Mouse (Mus musculus): Measurements from ENCODE around the gene 1190002N15Rik.
A peak's percentile ranks its signal among the peaks of the same experiment; 100 is the strongest.

Gene 1190002N15Rik

GRCm38 (mm10) chr9:94529987-94530386 lies 7.9 kb downstream of the 1190002N15Rik start:
- DNase-seq (ENCODE audit: low spot score), result no peak

DNA sequence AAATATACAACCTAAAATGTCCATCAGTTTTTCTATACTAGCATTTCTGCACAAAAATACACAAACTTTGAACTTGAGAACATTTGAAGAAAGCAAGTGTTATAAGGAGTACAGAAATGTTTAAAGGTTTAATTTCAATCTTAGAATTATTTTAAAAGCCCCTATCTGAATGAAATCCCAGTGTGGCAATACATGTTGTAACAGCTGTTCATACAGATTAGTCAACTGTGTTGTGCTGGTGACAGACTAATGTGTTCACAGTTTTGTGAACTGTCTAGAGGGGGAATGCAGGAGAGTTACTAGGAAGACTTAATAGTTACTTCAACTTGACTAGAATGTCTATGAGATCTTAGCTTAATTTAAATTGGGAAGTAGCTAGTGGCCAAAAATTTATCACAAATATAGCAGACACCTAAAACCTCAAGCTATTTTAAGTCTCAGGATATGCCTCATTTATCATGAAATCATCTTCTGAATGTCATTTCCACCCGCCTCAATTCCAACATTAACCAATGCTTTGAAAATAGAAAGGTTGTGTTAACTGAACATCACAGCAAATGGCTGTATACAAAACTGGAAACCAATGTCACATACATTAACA lies 8.6 kb downstream of the 1190002N15Rik start:
- no peak for DNase-seq (ENCODE audit: low spot score)

GRCm38 (mm10) chr9:94526473-94526872 lies 11.4 kb downstream of the 1190002N15Rik start:
- DNase-seq (ENCODE audit: low spot score), result no peak

DNA sequence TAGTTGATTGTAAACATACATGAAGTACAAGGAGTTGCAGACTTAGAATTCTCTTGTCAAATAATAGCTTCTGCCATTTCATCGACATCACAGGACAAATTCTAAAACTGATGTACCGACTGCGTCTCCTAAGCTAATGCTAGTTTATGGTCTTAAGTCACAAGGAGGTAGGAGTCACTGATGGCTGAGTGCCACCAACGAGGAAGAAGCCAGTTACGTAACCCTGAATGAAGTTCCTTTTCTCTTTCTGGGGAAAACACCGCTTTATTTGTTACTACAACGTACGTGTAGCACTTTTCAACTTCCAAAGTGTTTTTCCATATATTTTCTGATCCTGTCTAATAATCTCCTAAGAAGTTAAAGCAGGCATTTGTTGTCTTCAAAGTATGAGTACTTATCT lies 25.6 kb downstream of the 1190002N15Rik start:
- peak; percentile 37 for DNase-seq (ENCODE audit: low spot score)

- DNase-seq (ENCODE audit: low spot score), result no peak
Observed at GRCm38 (mm10) chr9:94511139-94511538, 26.7 kb downstream of the 1190002N15Rik start.

- no peak for DNase-seq (ENCODE audit: low spot score)
Observed at GRCm38 (mm10) chr9:94506980-94507379, 30.9 kb downstream of the 1190002N15Rik start.

- DNase-seq (ENCODE audit: low spot score), result no peak
Observed at GRCm38 (mm10) chr9:94491467-94491866, 46.4 kb downstream of the 1190002N15Rik start.

DNA sequence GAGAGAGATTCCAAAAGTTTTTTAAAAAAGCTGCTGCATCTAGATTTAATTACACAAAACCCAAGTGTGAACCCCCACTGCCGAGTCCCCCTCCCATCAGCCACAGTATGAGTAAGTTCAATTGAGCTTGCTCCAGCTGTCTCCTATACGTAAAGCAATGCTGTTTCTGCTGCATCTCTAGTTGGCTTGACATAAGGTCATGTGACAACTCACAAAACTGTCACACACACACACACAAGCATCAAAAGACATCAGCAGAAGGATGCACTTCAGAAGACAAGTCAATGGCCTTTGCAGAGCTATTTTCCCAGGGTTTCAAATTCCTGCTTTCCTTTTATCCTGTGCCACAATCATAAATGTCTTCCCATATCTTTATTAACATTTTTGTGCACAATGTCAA lies 49.9 kb downstream of the 1190002N15Rik start:
- no peak for DNase-seq (ENCODE audit: low spot score)

DNA sequence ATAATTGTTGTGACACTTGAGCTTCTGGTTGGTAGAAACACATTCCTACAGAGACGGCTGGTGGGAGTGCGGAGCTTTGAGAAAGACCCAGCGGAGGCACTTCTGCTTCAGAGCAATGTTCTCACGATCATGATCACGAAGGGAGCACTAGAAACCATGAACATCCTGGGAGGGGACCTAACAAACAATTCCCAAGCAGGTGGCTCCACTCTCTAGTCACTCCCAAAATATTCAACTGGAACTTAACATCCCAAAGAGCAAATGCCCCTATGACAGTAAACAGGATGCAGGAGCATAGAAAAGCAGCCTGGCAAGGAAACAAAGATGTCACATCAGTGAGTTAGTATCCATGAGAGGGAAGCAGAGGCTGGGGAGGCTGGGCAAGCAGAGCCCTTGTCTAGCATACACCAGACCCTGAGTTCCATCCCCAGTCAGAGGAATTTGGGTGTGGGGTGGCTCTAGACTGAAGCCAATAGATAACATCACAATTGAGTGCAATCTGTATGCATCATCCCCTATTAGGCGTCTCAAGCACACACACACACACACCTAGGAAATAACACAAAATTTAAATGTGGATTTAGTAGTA lies 54.5 kb downstream of the 1190002N15Rik start:
- DNase-seq (ENCODE audit: low spot score), result peak; percentile 61

GRCm38 (mm10) chr9:94482215-94482975 lies 55.5 kb downstream of the 1190002N15Rik start:
- peak; percentile 45 for DNase-seq (ENCODE audit: low spot score)

DNA sequence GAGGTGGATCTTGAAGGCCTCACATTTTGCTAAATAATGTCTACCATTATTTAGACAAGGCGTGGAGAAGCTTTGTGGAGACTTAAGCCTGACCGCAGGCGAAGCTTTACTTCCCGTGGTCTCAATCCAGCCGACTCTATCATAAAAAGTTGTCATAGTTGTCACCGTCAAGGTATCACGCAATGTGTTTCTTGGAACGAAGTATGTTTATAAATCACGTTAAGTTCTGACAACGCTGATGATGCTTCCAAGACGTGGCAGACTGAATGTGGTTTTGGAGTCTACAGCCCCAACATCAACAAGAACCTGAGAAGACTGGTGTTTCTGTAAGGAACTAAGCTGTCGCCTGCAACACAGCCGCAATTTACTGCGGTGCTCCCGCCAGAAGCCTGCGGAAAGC lies 56.8 kb downstream of the 1190002N15Rik start:
- DNase-seq (ENCODE audit: low spot score), result peak; percentile 16

DNA sequence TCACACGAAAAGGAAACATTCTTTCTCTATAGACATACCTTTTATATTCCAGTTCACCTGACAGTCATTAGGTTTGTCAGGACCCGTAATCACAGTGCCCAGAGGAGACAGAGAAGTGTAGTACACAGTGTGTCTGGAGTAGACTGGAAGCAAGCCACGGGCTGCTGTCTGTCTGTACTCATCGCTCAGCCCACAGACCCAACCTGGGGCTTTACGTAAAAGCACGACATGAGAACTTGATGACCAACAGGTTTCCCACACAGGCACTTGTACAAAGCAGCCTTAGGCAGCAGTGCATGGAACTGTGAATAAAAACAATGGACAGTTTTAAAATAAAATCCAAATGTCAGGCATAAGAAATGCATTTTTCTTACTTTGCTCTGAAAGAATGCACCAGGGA lies 58.5 kb downstream of the 1190002N15Rik start:
- no peak for DNase-seq (ENCODE audit: low spot score)

GRCm38 (mm10) chr9:94478954-94479353 lies 58.9 kb downstream of the 1190002N15Rik start:
- no peak for DNase-seq (ENCODE audit: low spot score)

DNA sequence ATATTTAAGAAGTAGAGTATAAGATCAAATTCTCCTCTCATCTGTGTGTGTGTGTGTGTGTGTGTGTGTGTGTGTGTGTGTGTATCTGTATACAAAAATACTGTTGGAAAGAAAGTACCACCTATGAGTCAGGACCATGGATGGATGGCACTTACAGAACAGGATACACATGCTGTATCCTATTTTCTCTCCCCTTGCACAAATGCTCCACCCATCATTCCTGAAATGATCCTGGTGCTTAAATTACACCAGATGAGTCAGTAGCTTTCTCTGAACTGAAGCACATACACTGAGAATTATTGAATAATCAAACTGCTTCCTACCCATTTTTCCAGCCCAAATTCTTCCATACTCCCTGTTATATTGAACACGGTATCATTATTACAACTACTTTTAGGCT lies 61.9 kb downstream of the 1190002N15Rik start:
- DNase-seq (ENCODE audit: low spot score), result no peak

- DNase-seq (ENCODE audit: low spot score), result no peak
Observed at GRCm38 (mm10) chr9:94473898-94474297, 64.0 kb downstream of the 1190002N15Rik start.

DNA sequence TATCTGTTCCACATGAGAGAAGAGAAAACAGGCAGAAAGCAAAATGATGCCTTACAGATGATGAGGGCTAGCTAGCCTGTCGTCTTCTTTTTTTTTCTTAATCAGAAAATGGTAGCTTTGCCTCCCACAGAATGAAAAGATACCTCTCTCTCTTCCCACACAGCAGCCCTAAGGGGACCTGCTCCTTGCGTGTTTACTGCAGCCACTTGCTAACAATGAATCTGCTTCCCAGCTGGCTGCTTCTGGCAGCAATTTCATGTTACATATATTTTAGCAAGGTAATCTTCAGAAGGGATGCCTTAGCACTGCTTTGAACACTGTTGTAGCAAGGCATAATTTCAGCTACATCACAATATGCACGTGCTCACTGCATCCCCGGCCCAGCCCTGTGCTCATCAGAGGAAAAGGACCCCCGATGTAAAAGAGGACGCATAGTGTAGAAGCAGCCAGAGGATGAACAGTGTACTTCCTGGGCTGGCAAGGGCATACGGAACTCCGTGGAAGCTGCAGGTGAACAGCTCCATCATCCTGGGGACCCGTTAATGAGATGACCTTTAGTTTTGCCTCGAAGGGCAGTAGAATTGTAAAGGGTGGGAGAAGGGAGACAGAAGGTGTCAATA lies 64.8 kb downstream of the 1190002N15Rik start:
- no peak for DNase-seq (ENCODE audit: low spot score)

GRCm38 (mm10) chr9:94471485-94471884 lies 66.4 kb downstream of the 1190002N15Rik start:
- no peak for DNase-seq (ENCODE audit: low spot score)

Measured in lung, postnatal 25 days (tissue).